Mouse (Mus musculus): ENCODE measurements around the gene Bcl2l15. TPM values are rescaled to one million over a fixed set of nuclear protein-coding genes. Genes with fewer than 3 reads are reported as not detected.
"Not testable (repeated sequence)": the region's sequence is repeated elsewhere in the genome, so short reads cannot be mapped to it uniquely, and the experiment has no call there.

Gene Bcl2l15
- polyA plus RNA-seq, 1 experiment from 2014 or later: 0.23 TPM

DNA sequence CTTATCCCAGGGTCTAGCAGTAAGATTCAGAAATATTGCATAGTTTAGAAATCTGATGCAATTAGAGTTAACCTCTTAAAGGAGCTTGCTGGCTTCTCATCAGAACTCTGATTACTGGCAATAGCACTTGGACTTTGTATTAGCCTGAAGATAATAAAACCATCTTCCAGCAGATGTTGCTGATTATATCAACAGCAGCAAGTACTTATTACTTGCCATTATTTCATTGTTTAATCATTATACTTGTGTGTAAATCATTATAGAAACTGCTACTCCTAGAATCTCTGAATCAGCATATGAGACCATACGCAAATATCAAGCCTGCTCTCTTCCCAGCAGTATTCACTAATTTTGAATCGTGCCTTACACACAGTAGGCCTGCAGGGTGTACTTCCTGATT, 1.6 kb downstream of the Bcl2l15 start:
- Histone ChIP-seq H3K36me3 (ENCODE audit: control insufficient read depth, insufficient read depth, low read length) (no peaks in the 10 kb centered on the region), H3K9ac (ENCODE audit: low read length) (no peak overlapping the region), H3K27ac (replicated peaks in 1 of 2; ENCODE audit: control insufficient read depth in 1 of 2, insufficient read depth in 1 of 2, low read depth in 2 of 2, low read length in 2 of 2) (no peak overlapping the region), H3K27me3 (ENCODE audit: control insufficient read depth, insufficient read depth, low read length) (no peaks in the 10 kb centered on the region), H3K4me3 (ENCODE audit: control insufficient read depth in 1 of 2, insufficient read depth in 1 of 2, low read depth in 1 of 2, low read length in 2 of 2) (no peak overlapping the region), H3K9me3 (ENCODE audit: control insufficient read depth, low read length) (no peaks in the 10 kb centered on the region), H3K4me1 (ENCODE audit: control insufficient read depth in 2 of 2, insufficient read depth in 2 of 2, low read length in 2 of 2) (peaks cover 5 to 24% of the 10 kb centered on the region in 2 experiments), H3K4me2 (ENCODE audit: low read length) (no peak overlapping the region)
- ATAC-seq (ENCODE audit: insufficient number of reproducible peaks, insufficient read depth, low FRiP score, low read depth): no peak
- WGBS: 92% methylated on average over 2 of the region's 2 CpGs

DNA sequence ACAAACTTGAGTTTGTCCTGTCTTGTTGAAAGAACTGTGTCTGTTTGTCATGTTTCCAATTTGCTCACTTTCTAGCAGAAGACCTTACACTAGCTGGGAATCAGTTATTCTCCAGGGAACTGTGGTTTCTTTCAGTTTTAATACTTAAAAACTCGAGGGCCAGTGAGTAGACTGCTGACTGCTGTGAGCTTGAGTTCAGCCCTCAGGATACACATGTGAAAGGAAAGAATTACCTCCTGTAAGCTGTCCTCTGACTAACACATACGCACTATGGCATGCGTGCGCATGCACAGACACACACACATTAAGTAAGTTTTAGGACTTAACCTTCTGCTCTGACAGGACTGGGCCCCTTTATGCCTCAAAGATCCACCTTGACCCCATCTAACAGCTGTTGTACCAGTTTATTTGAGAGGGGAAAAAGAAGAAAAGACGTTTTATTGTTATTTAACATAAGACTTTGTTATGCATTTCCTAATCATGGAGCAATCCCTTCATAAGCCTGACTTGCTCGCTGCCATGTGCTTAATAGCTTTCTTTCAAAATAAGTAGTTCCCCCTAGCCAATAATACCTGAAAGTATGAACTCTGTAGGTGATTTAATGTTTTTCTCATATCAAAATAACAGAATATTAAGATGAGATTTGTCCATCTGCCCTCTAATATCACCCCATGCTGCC, 3.0 kb downstream of the Bcl2l15 start:
- Histone ChIP-seq H3K27ac (replicated peaks in 1 of 2; ENCODE audit: control insufficient read depth in 1 of 2, insufficient read depth in 1 of 2, low read depth in 2 of 2, low read length in 2 of 2) (no peak overlapping the region), H3K9ac (ENCODE audit: low read length) (no peak overlapping the region)

GRCm38 (mm10) chr3:103835951-103836310, 3.5 kb downstream of the Bcl2l15 start:
- no peak for ATAC-seq (ENCODE audit: insufficient number of reproducible peaks, insufficient read depth, low FRiP score, low read depth)
- 70% methylated on average over 10 of the region's 10 CpGs for WGBS
- no peaks in the 10 kb centered on the region for H3K9me3 ChIP-seq (ENCODE audit: control insufficient read depth, low read length)
- H3K27ac ChIP-seq (replicated peaks in 1 of 2; ENCODE audit: control insufficient read depth in 1 of 2, insufficient read depth in 1 of 2, low read depth in 2 of 2, low read length in 2 of 2): no peak overlapping the region
- H3K4me3 ChIP-seq (ENCODE audit: control insufficient read depth in 1 of 2, insufficient read depth in 1 of 2, low read depth in 1 of 2, low read length in 2 of 2): no peak overlapping the region
- H3K4me1 ChIP-seq (ENCODE audit: control insufficient read depth in 2 of 2, insufficient read depth in 2 of 2, low read length in 2 of 2): peaks cover 5 to 19% of the 10 kb centered on the region in 2 experiments
- H3K9ac ChIP-seq (ENCODE audit: low read length): no peak overlapping the region
- no peaks in the 10 kb centered on the region for H3K36me3 ChIP-seq (ENCODE audit: control insufficient read depth, insufficient read depth, low read length)
- no peaks in the 10 kb centered on the region for H3K27me3 ChIP-seq (ENCODE audit: control insufficient read depth, insufficient read depth, low read length)
- H3K4me2 ChIP-seq (ENCODE audit: low read length): no peak overlapping the region

More for the DNA sequence above, 3.0 kb downstream of the Bcl2l15 start:
- no peak for ATAC-seq (ENCODE audit: insufficient number of reproducible peaks, insufficient read depth, low FRiP score, low read depth)
- H3K4me3 ChIP-seq (ENCODE audit: control insufficient read depth in 1 of 2, insufficient read depth in 1 of 2, low read depth in 1 of 2, low read length in 2 of 2): no peak overlapping the region
- 80% methylated on average over 6 of the region's 6 CpGs for WGBS
- H3K27me3 ChIP-seq (ENCODE audit: control insufficient read depth, insufficient read depth, low read length): no peaks in the 10 kb centered on the region
- H3K4me2 ChIP-seq (ENCODE audit: low read length): no peak overlapping the region
- no peaks in the 10 kb centered on the region for H3K9me3 ChIP-seq (ENCODE audit: control insufficient read depth, low read length)
- H3K36me3 ChIP-seq (ENCODE audit: control insufficient read depth, insufficient read depth, low read length): no peaks in the 10 kb centered on the region
- H3K4me1 ChIP-seq (ENCODE audit: control insufficient read depth in 2 of 2, insufficient read depth in 2 of 2, low read length in 2 of 2): peaks cover 5 to 24% of the 10 kb centered on the region in 2 experiments

- no peak for ATAC-seq (ENCODE audit: insufficient number of reproducible peaks, insufficient read depth, low FRiP score, low read depth)
- peaks cover 2 to 14% of the 10 kb centered on the region in 2 experiments; a peak in 3 of 4 replicates for H3K4me1 ChIP-seq (ENCODE audit: control insufficient read depth in 2 of 2, insufficient read depth in 2 of 2, low read length in 2 of 2)
- no peak overlapping the region for H3K4me3 ChIP-seq (ENCODE audit: control insufficient read depth in 1 of 2, insufficient read depth in 1 of 2, low read depth in 1 of 2, low read length in 2 of 2)
- H3K27ac ChIP-seq (replicated peaks in 1 of 2; ENCODE audit: control insufficient read depth in 1 of 2, insufficient read depth in 1 of 2, low read depth in 2 of 2, low read length in 2 of 2): no peak overlapping the region
- no peak overlapping the region for H3K4me2 ChIP-seq (ENCODE audit: low read length)
- no peaks in the 10 kb centered on the region for H3K27me3 ChIP-seq (ENCODE audit: control insufficient read depth, insufficient read depth, low read length)
- no peaks in the 10 kb centered on the region for H3K36me3 ChIP-seq (ENCODE audit: control insufficient read depth, insufficient read depth, low read length)
- no peaks in the 10 kb centered on the region for H3K9me3 ChIP-seq (ENCODE audit: control insufficient read depth, low read length)
- 88% methylated on average over 5 of the region's 5 CpGs for WGBS
- no peak overlapping the region for H3K9ac ChIP-seq (ENCODE audit: low read length)
Observed at GRCm38 (mm10) chr3:103836453-103836852, 4.1 kb downstream of the Bcl2l15 start.

GRCm38 (mm10) chr3:103839711-103840110, 7.3 kb downstream of the Bcl2l15 start:
- Histone ChIP-seq H3K36me3 (ENCODE audit: control insufficient read depth, insufficient read depth, low read length) (no peaks in the 10 kb centered on the region), H3K27ac (replicated peaks in 1 of 2; ENCODE audit: control insufficient read depth in 1 of 2, insufficient read depth in 1 of 2, low read depth in 2 of 2, low read length in 2 of 2) (no peak overlapping the region), H3K4me1 (ENCODE audit: control insufficient read depth in 2 of 2, insufficient read depth in 2 of 2, low read length in 2 of 2) (no peaks in the 10 kb centered on the region), H3K9me3 (ENCODE audit: control insufficient read depth, low read length) (no peaks in the 10 kb centered on the region), H3K4me3 (ENCODE audit: control insufficient read depth in 1 of 2, insufficient read depth in 1 of 2, low read depth in 1 of 2, low read length in 2 of 2) (no peak overlapping the region), H3K4me2 (ENCODE audit: low read length) (no peak overlapping the region), H3K27me3 (ENCODE audit: control insufficient read depth, insufficient read depth, low read length) (no peaks in the 10 kb centered on the region), H3K9ac (ENCODE audit: low read length) (no peak overlapping the region)
- no peak for ATAC-seq (ENCODE audit: insufficient number of reproducible peaks, insufficient read depth, low FRiP score, low read depth)
- WGBS: 88% methylated on average over 6 of the region's 6 CpGs

- H3K36me3 ChIP-seq (ENCODE audit: control insufficient read depth, insufficient read depth, low read length); H3K4me1 ChIP-seq (ENCODE audit: control insufficient read depth in 2 of 2, insufficient read depth in 2 of 2, low read length in 2 of 2); H3K27me3 ChIP-seq (ENCODE audit: control insufficient read depth, insufficient read depth, low read length); H3K4me2 ChIP-seq (ENCODE audit: low read length); ATAC-seq (ENCODE audit: insufficient number of reproducible peaks, insufficient read depth, low FRiP score, low read depth); H3K9me3 ChIP-seq (ENCODE audit: control insufficient read depth, low read length); H3K9ac ChIP-seq (ENCODE audit: low read length); H3K4me3 ChIP-seq (ENCODE audit: control insufficient read depth in 1 of 2, insufficient read depth in 1 of 2, low read depth in 1 of 2, low read length in 2 of 2); H3K27ac ChIP-seq (replicated peaks in 1 of 2; ENCODE audit: control insufficient read depth in 1 of 2, insufficient read depth in 1 of 2, low read depth in 2 of 2, low read length in 2 of 2): not testable (repeated sequence)
- 84% methylated on average over 3 of the region's 3 CpGs for WGBS
Observed at GRCm38 (mm10) chr3:103840195-103840594, 7.8 kb downstream of the Bcl2l15 start.

DNA sequence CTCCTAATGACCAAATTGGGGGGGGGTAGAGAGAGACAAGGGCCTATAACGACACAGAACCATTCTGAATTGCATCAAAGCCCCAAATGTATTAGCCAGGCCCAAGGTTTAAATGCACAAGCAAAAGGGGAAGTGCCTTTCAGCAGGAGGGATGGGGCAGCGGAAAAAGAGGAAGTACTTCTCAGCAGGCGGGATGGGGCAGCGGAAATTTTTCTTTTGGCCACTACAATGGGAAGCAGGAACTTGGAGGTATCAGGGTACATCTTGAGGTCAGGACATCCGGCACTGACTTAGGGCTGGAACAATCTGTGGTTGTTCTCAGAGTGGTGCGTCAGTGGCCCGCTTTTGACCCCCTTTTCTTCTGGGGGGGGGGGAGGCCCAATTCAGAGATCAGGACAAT, 8.5 kb downstream of the Bcl2l15 start:
- not testable (repeated sequence) for H3K4me1 ChIP-seq (ENCODE audit: control insufficient read depth in 2 of 2, insufficient read depth in 2 of 2, low read length in 2 of 2); H3K27ac ChIP-seq (replicated peaks in 1 of 2; ENCODE audit: control insufficient read depth in 1 of 2, insufficient read depth in 1 of 2, low read depth in 2 of 2, low read length in 2 of 2); H3K4me3 ChIP-seq (ENCODE audit: control insufficient read depth in 1 of 2, insufficient read depth in 1 of 2, low read depth in 1 of 2, low read length in 2 of 2); ATAC-seq (ENCODE audit: insufficient number of reproducible peaks, insufficient read depth, low FRiP score, low read depth); H3K9ac ChIP-seq (ENCODE audit: low read length); H3K9me3 ChIP-seq (ENCODE audit: control insufficient read depth, low read length); H3K27me3 ChIP-seq (ENCODE audit: control insufficient read depth, insufficient read depth, low read length); H3K4me2 ChIP-seq (ENCODE audit: low read length); H3K36me3 ChIP-seq (ENCODE audit: control insufficient read depth, insufficient read depth, low read length)
- 91% methylated on average over 7 of the region's 7 CpGs for WGBS

Data from heart, embryonic 14.5 days (tissue).